Mouse (Mus musculus) cerebellum, adult 11-12 months (tissue): ENCODE measurements at regions not wholly inside any gene's neighbourhood (a gene's known extent, or its start where the extent isn't known, plus 50 kb on each side); places are given as distances from the start of the nearest gene placed in this dataset.

Experiments used
- DNase-seq: peaks from one replicate; pipeline ENCODE4 v3.0.0; 2022

GRCm38 (mm10) chr5:7782235-7782634, 178.0 kb upstream of the Steap4 start:
- no peak for DNase-seq

- no peak for DNase-seq
Measured at GRCm38 (mm10) chr5:7788406-7788805, 171.9 kb upstream of the Steap4 start.

GRCm38 (mm10) chr5:7789126-7789525, 171.1 kb upstream of the Steap4 start:
- DNase-seq: no peak

GRCm38 (mm10) chr5:7820592-7820991, 139.7 kb upstream of the Steap4 start:
- DNase-seq: no peak

GRCm38 (mm10) chr5:7821700-7822099, 138.6 kb upstream of the Steap4 start:
- no peak for DNase-seq

- DNase-seq: no peak
Measured at GRCm38 (mm10) chr5:7829618-7830017, 130.6 kb upstream of the Steap4 start.

- DNase-seq: no peak
Measured at GRCm38 (mm10) chr5:7833812-7834211, 126.4 kb upstream of the Steap4 start.

GRCm38 (mm10) chr5:7863047-7863446, 97.2 kb upstream of the Steap4 start:
- no peak for DNase-seq

GRCm38 (mm10) chr5:7866041-7866641, 94.1 kb upstream of the Steap4 start:
- DNase-seq: no peak

GRCm38 (mm10) chr5:7899537-7899936, 60.7 kb upstream of the Steap4 start:
- no peak for DNase-seq
